Mouse (Mus musculus) lung, adult 2 months (tissue): ENCODE results near the gene Ssbp1. TPM values are rescaled to one million over a fixed set of nuclear protein-coding genes. Genes with fewer than 3 reads are reported as not detected.
A peak's percentile ranks its signal among the peaks of the same experiment; 100 is the strongest.

Experiments used
- DNase-seq: peaks from one replicate; pipeline ENCODE4 v3.0.0; 2022
- H3K4me1 ChIP-seq: fragments of 200-500 bp; 2 replicates; pipeline ENCODE4 v1.6.1; 2011; ENCODE audit warnings: low read length; ENCODE audit not compliant: control insufficient read depth, insufficient read depth
- H3K4me3 ChIP-seq: fragments of 200-500 bp; replicated peaks from 2 replicates; pipeline ENCODE3; 2011; ENCODE audit warnings: low read depth, mild to moderate bottlenecking, control low read depth, low read length; ENCODE audit errors: extremely low read depth
- CTCF ChIP-seq: fragments of 200-500 bp; IDR thresholded peaks from 2 replicates; pipeline ENCODE4 v1.5.1; 2011; ENCODE audit warnings: mild to moderate bottlenecking, low read length, control low read depth; ENCODE audit not compliant: insufficient read depth
- POLR2A ChIP-seq: fragments of 200-500 bp; IDR thresholded peaks from 2 replicates; pipeline ENCODE4 v1.6.1; 2011; ENCODE audit warnings: low read depth, mild to moderate bottlenecking, control low read depth, low read length, borderline replicate concordance; ENCODE audit errors: extremely low read depth
- WGBS: fragments of 180-500 bp; shearing (Covaris S2); methylation state at CpG from one replicate; pipeline ENCODE4 v1.1.7; 2018; 5-methylcytosine and 5-hydroxymethylcytosine counted together
- polyA plus RNA-seq: library from polyadenylated mRNA; depleted of rRNA; stranded (reverse); fragments of >200 nt; gene quantifications from 2 replicates; pipeline ENCODE4 v1.2.3, GENCODE M21; 2012; rRNA removed

Ssbp1 gene
- 7.5 and 9.7 TPM in 2 replicates for polyA plus RNA-seq

- WGBS: under 1% methylated on average over 54 of the region's 54 CpGs
- Histone ChIP-seq H3K4me1 (no peaks in the 10 kb centered on the region; the same call in 1 of the 2 replicates), H3K4me3 (peak within 1 kb of the TSS; percentile 97)
- peak; percentile 89 for DNase-seq
- TF ChIP-seq CTCF: 0 out of 2 replicates have a peak, but pooled peaks have one; percentile 0
- TF ChIP-seq POLR2A: peak; percentile 94
Observed at GRCm38 (mm10) chr6:40470916-40471719, at the start of gene Ssbp1. Gene Ssbp1 (plus strand): TSS chr6:40471352.

DNA sequence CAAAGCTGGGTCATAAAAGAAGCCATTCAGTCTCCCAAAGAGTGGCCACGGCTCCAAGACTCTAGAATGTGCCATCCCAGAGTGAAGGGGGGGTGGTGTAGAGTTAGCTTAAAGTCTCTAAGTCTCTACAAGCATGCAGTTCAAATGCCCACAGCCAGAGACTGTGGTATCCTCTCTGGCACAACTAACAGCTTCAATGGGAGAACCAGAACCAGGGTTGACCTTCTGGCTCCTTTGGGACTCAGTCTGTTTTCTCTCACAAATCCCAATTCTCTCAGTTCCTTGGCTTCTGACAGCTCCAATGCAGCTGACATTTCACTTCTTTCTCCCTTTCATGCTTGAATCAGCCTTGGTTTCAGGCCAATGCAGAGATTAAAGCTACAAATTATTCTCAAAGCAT, 48.1 kb upstream of the Ssbp1 start:
- DNase-seq: no peak
- TF ChIP-seq POLR2A (no peak), CTCF (no peak)
- no peak overlapping the region for H3K4me3 ChIP-seq
- 83% methylated on average over 1 of the region's 1 CpGs for WGBS
- H3K4me1 ChIP-seq: no peaks in the 10 kb centered on the region

GRCm38 (mm10) chr6:40423774-40424173, 47.4 kb upstream of the Ssbp1 start:
- H3K4me1 ChIP-seq: no peaks in the 10 kb centered on the region
- H3K4me3 ChIP-seq: no peak overlapping the region
- DNase-seq: peak; percentile 41
- TF ChIP-seq CTCF: peak; percentile 63
- TF ChIP-seq POLR2A: no peak
- WGBS: 45% methylated on average over 1 of the region's 1 CpGs

GRCm38 (mm10) chr6:40427441-40427840, 43.7 kb upstream of the Ssbp1 start:
- 91% methylated on average over 7 of the region's 7 CpGs for WGBS
- DNase-seq: no peak

DNA sequence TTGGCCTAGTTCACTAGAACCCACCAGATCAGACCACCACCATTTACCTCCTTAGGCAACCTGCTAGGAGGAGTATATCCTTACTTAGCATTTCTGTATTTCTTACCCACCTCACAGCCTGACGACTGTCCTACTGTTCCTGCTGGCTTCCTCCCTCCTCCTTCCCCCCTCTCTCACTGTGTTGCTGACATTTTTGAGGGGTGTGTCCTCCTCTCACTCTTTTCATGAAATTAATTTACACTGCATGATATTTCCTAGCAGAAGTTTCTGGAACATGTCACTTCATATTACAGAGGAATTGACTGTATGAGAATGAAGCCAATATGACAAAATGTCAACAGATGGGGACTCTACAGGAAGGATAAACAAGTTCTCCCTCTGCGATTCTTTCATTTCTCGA, 42.5 kb upstream of the Ssbp1 start:
- no peak for DNase-seq
- WGBS: 49% methylated on average over 3 of the region's 3 CpGs
- no peak for TF ChIP-seq POLR2A
- no peak for TF ChIP-seq CTCF
- Histone ChIP-seq H3K4me3 (no peak overlapping the region), H3K4me1 (peaks cover 3% of the 10 kb centered on the region; the same call in 1 of the 2 replicates)

More at GRCm38 (mm10) chr6:40427441-40427840, 43.7 kb upstream of the Ssbp1 start:
- TF ChIP-seq POLR2A: no peak
- Histone ChIP-seq H3K4me3 (no peak overlapping the region), H3K4me1 (peaks cover 3% of the 10 kb centered on the region; the same call in 1 of the 2 replicates)

- DNase-seq: peak; percentile 19
- TF ChIP-seq CTCF (no peak), POLR2A (no peak)
- H3K4me1 ChIP-seq: peaks cover 3% of the 10 kb centered on the region; the same call in 1 of the 2 replicates
- 29% methylated on average over 4 of the region's 4 CpGs for WGBS
- H3K4me3 ChIP-seq: no peak overlapping the region
Observed at GRCm38 (mm10) chr6:40429521-40429931, 41.6 kb upstream of the Ssbp1 start.

GRCm38 (mm10) chr6:40430251-40430650, 40.9 kb upstream of the Ssbp1 start:
- TF ChIP-seq POLR2A (no peak), CTCF (no peak)
- Histone ChIP-seq H3K4me3 (no peak overlapping the region), H3K4me1 (peaks cover 3% of the 10 kb centered on the region; the same call in 1 of the 2 replicates)
- DNase-seq: no peak
- WGBS: 68% methylated on average over 3 of the region's 3 CpGs

- no peak for DNase-seq
- TF ChIP-seq CTCF (no peak), POLR2A (no peak)
- 67% methylated on average over 3 of the region's 3 CpGs for WGBS
- Histone ChIP-seq H3K4me1 (peaks cover 3% of the 10 kb centered on the region; the same call in 1 of the 2 replicates), H3K4me3 (no peak overlapping the region)
Observed at GRCm38 (mm10) chr6:40430878-40431277, 40.3 kb upstream of the Ssbp1 start.

DNA sequence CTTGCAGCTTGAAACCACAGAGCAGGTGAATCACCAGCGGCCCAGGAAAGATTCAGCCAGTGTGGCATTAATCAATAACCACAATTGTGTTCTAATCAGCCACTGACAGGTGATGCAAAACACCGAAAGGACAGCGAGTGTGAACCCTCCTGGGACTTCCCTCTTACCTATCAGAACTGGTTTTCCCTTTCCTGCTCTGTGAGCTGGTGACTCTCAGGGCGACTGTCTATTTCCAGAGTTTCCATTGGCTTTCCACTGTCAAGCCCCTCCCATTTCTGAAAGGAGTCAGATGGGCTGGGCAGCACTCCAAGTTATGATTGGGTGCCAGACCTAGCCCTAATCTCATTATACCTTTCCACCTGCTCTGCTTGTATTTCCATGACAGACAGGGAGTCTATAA, 39.8 kb upstream of the Ssbp1 start:
- peaks cover 3% of the 10 kb centered on the region; the same call in 1 of the 2 replicates for H3K4me1 ChIP-seq
- WGBS: 65% methylated on average over 4 of the region's 4 CpGs
- H3K4me3 ChIP-seq: no peak overlapping the region
- no peak for DNase-seq
- TF ChIP-seq POLR2A: no peak
- TF ChIP-seq CTCF: no peak

- Histone ChIP-seq H3K4me3 (no peak overlapping the region), H3K4me1 (peaks cover 3% of the 10 kb centered on the region; the same call in 1 of the 2 replicates)
- DNase-seq: no peak
- no peak for TF ChIP-seq CTCF
- no peak for TF ChIP-seq POLR2A
Observed at GRCm38 (mm10) chr6:40431812-40432211, 39.3 kb upstream of the Ssbp1 start.
